Mouse (Mus musculus) neutrophil, adult 59 days (primary cell): ENCODE measurements around the gene 4933427I04Rik. TPM values are rescaled to one million over a fixed set of nuclear protein-coding genes. Genes with fewer than 3 reads are reported as not detected.

Source experiments
- total RNA-seq, 2 experiments: library from RNA; stranded (reverse); gene quantifications; 1 replicate in 1 of 2; 2 replicates in 1 of 2; pipeline ENCODE4 v1.2.4; 2023

The 4933427I04Rik gene
- total RNA-seq: not detected

GRCm38 (mm10) chr4:123859379-123859778 is at the start of gene 4933427I04Rik:
TSS of gene 4933427I04Rik (plus strand) at chr4:123859679.

GRCm38 (mm10) chr4:123904333-123905125 is 45.0 kb downstream of the 4933427I04Rik start, which contains the start of gene Mycbp:
TSS of gene Mycbp (plus strand) at chr4:123904832.

Other genes with a start within 250 kb of the 4933427I04Rik start
- 100 to 1,000 TPM; 160 to 173 TPM for gene Macf1, start 175.3 kb upstream of the 4933427I04Rik start, total RNA-seq
- 10 to 100 TPM; 39.1 to 44.6 TPM for gene Ndufs5, start 141.5 kb upstream of the 4933427I04Rik start, total RNA-seq
- gene Akirin1, start 109.3 kb upstream of the 4933427I04Rik start, total RNA-seq: 10 to 100 TPM; 53.5 to 54.4 TPM
- not detected for gene Rhbdl2, start 71.8 kb upstream of the 4933427I04Rik start, total RNA-seq
- 10 to 100 TPM in 1 of 2 experiments, 1 to 10 TPM in 1; 8.3 to 14.3 TPM for gene Mycbp, start 45.2 kb downstream of the 4933427I04Rik start, total RNA-seq
- 10 to 100 TPM; 50.8 to 62.0 TPM for gene Rragc, start 57.8 kb downstream of the 4933427I04Rik start, total RNA-seq
- gene 4930535I16Rik, start 58.3 kb downstream of the 4933427I04Rik start, total RNA-seq: 1 to 10 TPM in 1 of 2 experiments, under 1 TPM in 1; 0.84 to 1.0 TPM